Mouse (Mus musculus) heart, postnatal 0 days (tissue): ENCODE data around the gene Lrtm2.

Experiments used
- CTCF ChIP-seq: IDR thresholded peaks from 2 replicates; pipeline ENCODE4 v1.5.1; 2016; ENCODE audit warnings: antibody characterized with exemption, control low read depth, low read depth
- EP300 ChIP-seq: IDR thresholded peaks from 2 replicates; pipeline ENCODE4 v1.6.1; 2016; ENCODE audit warnings: antibody characterized with exemption, low read depth

DNA sequence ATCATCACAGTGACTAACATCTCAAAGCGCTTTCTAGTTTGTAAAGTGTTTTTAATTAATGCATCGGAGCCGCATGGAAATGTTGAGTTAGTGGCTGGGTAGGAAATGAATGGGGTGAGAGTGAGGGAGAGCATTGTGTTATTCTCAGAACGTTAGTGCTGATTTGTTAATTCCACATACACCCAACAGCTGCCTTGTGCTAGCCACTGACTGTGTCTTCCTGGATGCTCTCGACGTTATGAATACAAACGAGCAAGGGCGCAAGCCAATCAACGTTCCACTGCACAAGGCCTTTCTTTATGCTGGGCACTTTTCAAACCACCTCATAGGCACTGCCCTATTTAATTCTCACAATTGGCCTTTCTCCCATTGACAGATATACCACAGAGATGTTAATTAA, 11.8 kb downstream of the Lrtm2 start:
- no peak for TF ChIP-seq CTCF
- no peak for TF ChIP-seq EP300
